Mouse (Mus musculus): ENCODE measurements around the gene Prdm9.
A peak's percentile ranks its signal among the peaks of the same experiment; 100 is the strongest.

Prdm9 gene

GRCm38 (mm10) chr17:15527811-15528136 is 36.4 kb downstream of the Prdm9 start:
- DNase-seq (ENCODE audit: low spot score) = no peak

GRCm38 (mm10) chr17:15526986-15527810 is 37.0 kb downstream of the Prdm9 start, which contains the start of gene Pdcd2:
Gene Pdcd2, minus strand, starts transcription at chr17:15527301.
- DNase-seq (ENCODE audit: low spot score) = peak; percentile 96

- no peak for DNase-seq (ENCODE audit: low spot score)
These were observed 37.9 kb downstream of the Prdm9 start for GRCm38 (mm10) chr17:15526304-15526703.

GRCm38 (mm10) chr17:15518766-15519165 is 45.4 kb downstream of the Prdm9 start:
- no peak for DNase-seq (ENCODE audit: low spot score)

- DNase-seq (ENCODE audit: low spot score) = no peak
These were observed 46.0 kb downstream of the Prdm9 start for GRCm38 (mm10) chr17:15518186-15518585.

- no peak for DNase-seq (ENCODE audit: low spot score)
These were observed 46.4 kb downstream of the Prdm9 start for GRCm38 (mm10) chr17:15517776-15518175.

- no peak for DNase-seq (ENCODE audit: low spot score)
These were observed 53.5 kb downstream of the Prdm9 start for GRCm38 (mm10) chr17:15510694-15511093.

GRCm38 (mm10) chr17:15499656-15500394 is 64.3 kb downstream of the Prdm9 start, which contains the start of the genes Psmb1 and Tbp:
Gene Psmb1, minus strand, starts transcription at chr17:15499751.
Gene Tbp, plus strand, starts transcription at chr17:15499888.
- peak; percentile 95 for DNase-seq (ENCODE audit: low spot score)

- no peak for DNase-seq (ENCODE audit: low spot score)
These were observed 65.4 kb downstream of the Prdm9 start for GRCm38 (mm10) chr17:15498753-15499113.

- DNase-seq (ENCODE audit: low spot score) = peak; percentile 91
These were observed 66.0 kb downstream of the Prdm9 start for GRCm38 (mm10) chr17:15497882-15498752.

All from yolk sac, embryonic 10.5 days (tissue).